Mouse (Mus musculus): ENCODE measurements around the gene Cyp2s1. TPM values are rescaled to one million over a fixed set of nuclear protein-coding genes. Genes with fewer than 3 reads are reported as not detected.

Gene Cyp2s1
- total and polyA plus RNA-seq, 3 experiments = not detected

GRCm38 (mm10) chr7:25843492-25843891 lies 26.8 kb upstream of the Cyp2s1 start:
- H3K79me2 ChIP-seq (ENCODE audit: control insufficient read depth, insufficient read depth, low read length, poor library complexity) = no peaks in the 10 kb centered on the region

GRCm38 (mm10) chr7:25840908-25841307 lies 24.2 kb upstream of the Cyp2s1 start:
- H3K27ac ChIP-seq (ENCODE audit: control insufficient read depth, low read depth, low read length) = no peak overlapping the region

More at GRCm38 (mm10) chr7:25843492-25843891, 26.8 kb upstream of the Cyp2s1 start:
- no peak overlapping the region for H3K9ac ChIP-seq (ENCODE audit: control insufficient read depth, low read depth, low read length, poor library complexity, severe bottlenecking)
- TF ChIP-seq TBP (IDR thresholded peaks at IDR 0.05; ENCODE audit: low read depth, low read length) (no peak), HCFC1 (IDR thresholded peaks at IDR 0.05; ENCODE audit: low read depth, low read length) (no peak), TAL1 (IDR thresholded peaks at IDR 0.05; ENCODE audit: low read length) (no peak), CHD2 (IDR thresholded peaks at IDR 0.05; ENCODE audit: low read length) (no peak), SIN3A (IDR thresholded peaks at IDR 0.05; ENCODE audit: low read length) (no peak), RCOR1 (IDR thresholded peaks at IDR 0.05; ENCODE audit: low read depth, low read length) (no peak), USF2 (IDR thresholded peaks at IDR 0.05; ENCODE audit: borderline replicate concordance in 1 of 2, insufficient read depth in 1 of 2, low read depth in 1 of 2, low read length in 2 of 2) (no peak), MXI1 (IDR thresholded peaks at IDR 0.05; ENCODE audit: low read depth, low read length) (no peak)
- no peak for DNase-seq (ENCODE audit: low read depth, low spot score)
- H3K9me3 ChIP-seq (replicated peaks; ENCODE audit: insufficient read depth, low read length) = no peaks in the 10 kb centered on the region
- no peaks in the 10 kb centered on the region for H3K27me3 ChIP-seq (ENCODE audit: control insufficient read depth in 1 of 2, insufficient read depth in 2 of 2, low read length in 2 of 2)
- H3K27ac ChIP-seq (ENCODE audit: control insufficient read depth, low read depth, low read length) = no peak overlapping the region
- H3K36me3 ChIP-seq (ENCODE audit: control insufficient read depth in 1 of 2, insufficient read depth in 2 of 2, low read length in 2 of 2) = no peaks in the 10 kb centered on the region
- no peak overlapping the region for H3K4me3 ChIP-seq (ENCODE audit: control insufficient read depth in 1 of 2, insufficient read depth in 1 of 2, low read depth in 2 of 2, low read length in 2 of 2)
- H3K4me1 ChIP-seq (ENCODE audit: control insufficient read depth in 1 of 2, insufficient read depth in 2 of 2, low read length in 2 of 2) = no peaks in the 10 kb centered on the region

GRCm38 (mm10) chr7:25835188-25835891 lies 18.6 kb upstream of the Cyp2s1 start:
- H3K4me1 ChIP-seq (ENCODE audit: control insufficient read depth in 1 of 2, insufficient read depth in 2 of 2, low read length in 2 of 2) = no peaks in the 10 kb centered on the region
- no peak for DNase-seq (ENCODE audit: low read depth, low spot score)
- TF ChIP-seq USF2 (IDR thresholded peaks at IDR 0.05; ENCODE audit: borderline replicate concordance in 1 of 2, insufficient read depth in 1 of 2, low read depth in 1 of 2, low read length in 2 of 2) (no peak), TCF12 (IDR thresholded peaks at IDR 0.05; ENCODE audit: low read depth, low read length) (no peak), BHLHE40 (IDR thresholded peaks at IDR 0.05; ENCODE audit: borderline replicate concordance, low read depth, low read length) (no peak), ZKSCAN1 (IDR thresholded peaks at IDR 0.05; ENCODE audit: low read depth, low read length) (no peak), E2F4 (IDR thresholded peaks at IDR 0.05; ENCODE audit: borderline replicate concordance, low read depth, low read length) (no peak), GABPA (IDR thresholded peaks at IDR 0.05; ENCODE audit: low read depth, low read length) (no peak), RCOR1 (IDR thresholded peaks at IDR 0.05; ENCODE audit: low read depth, low read length) (no peak), SMC3 (IDR thresholded peaks at IDR 0.05; ENCODE audit: low read depth, low read length) (no peak), HCFC1 (IDR thresholded peaks at IDR 0.05; ENCODE audit: low read depth, low read length) (no peak), MAFK (IDR thresholded peaks at IDR 0.05; ENCODE audit: borderline replicate concordance, low read depth, low read length) (no peak), MXI1 (IDR thresholded peaks at IDR 0.05; ENCODE audit: low read depth, low read length) (no peak), POLR2A (IDR thresholded peaks at IDR 0.05; ENCODE audit: control insufficient read depth in 1 of 2, insufficient read depth in 1 of 2, low read depth in 1 of 2, low read length in 2 of 2, poor library complexity in 1 of 2) (no peak), POLR2AphosphoS2 (IDR thresholded peaks at IDR 0.05; ENCODE audit: low read length) (no peak), ZNF384 (IDR thresholded peaks at IDR 0.05; ENCODE audit: low read depth, low read length) (no peak), NELFE (IDR thresholded peaks at IDR 0.05; ENCODE audit: low read depth, low read length) (no peak), ETS1 (IDR thresholded peaks at IDR 0.05; ENCODE audit: low read depth, low read length) (no peak), MYC (IDR thresholded peaks at IDR 0.05; ENCODE audit: low read depth, low read length) (no peak), CHD1 (IDR thresholded peaks at IDR 0.05; ENCODE audit: low read depth, low read length) (no peak)

More at GRCm38 (mm10) chr7:25840908-25841307, 24.2 kb upstream of the Cyp2s1 start:
- no peak for DNase-seq (ENCODE audit: low read depth, low spot score)
- H3K4me3 ChIP-seq (ENCODE audit: control insufficient read depth in 1 of 2, insufficient read depth in 1 of 2, low read depth in 2 of 2, low read length in 2 of 2) = no peak overlapping the region
- no peaks in the 10 kb centered on the region for H3K27me3 ChIP-seq (ENCODE audit: control insufficient read depth in 1 of 2, insufficient read depth in 2 of 2, low read length in 2 of 2)
- no peak overlapping the region for H3K9ac ChIP-seq (ENCODE audit: control insufficient read depth, low read depth, low read length, poor library complexity, severe bottlenecking)
- TF ChIP-seq ZNF384 (IDR thresholded peaks at IDR 0.05; ENCODE audit: low read depth, low read length) (no peak), POLR2AphosphoS2 (IDR thresholded peaks at IDR 0.05; ENCODE audit: low read length) (no peak), MAZ (IDR thresholded peaks at IDR 0.05; ENCODE audit: low read depth, low read length) (no peak), GABPA (IDR thresholded peaks at IDR 0.05; ENCODE audit: low read depth, low read length) (no peak), POLR2A (IDR thresholded peaks at IDR 0.05; ENCODE audit: control insufficient read depth in 1 of 2, insufficient read depth in 1 of 2, low read depth in 1 of 2, low read length in 2 of 2, poor library complexity in 1 of 2) (no peak), MYC (IDR thresholded peaks at IDR 0.05; ENCODE audit: low read depth, low read length) (no peak), TBP (IDR thresholded peaks at IDR 0.05; ENCODE audit: low read depth, low read length) (no peak), KAT2A (conservative IDR thresholded peaks at IDR 0.05; ENCODE audit: low read depth, low read length) (no peak), TAL1 (IDR thresholded peaks at IDR 0.05; ENCODE audit: low read length) (no peak)
- no peaks in the 10 kb centered on the region for H3K4me1 ChIP-seq (ENCODE audit: control insufficient read depth in 1 of 2, insufficient read depth in 2 of 2, low read length in 2 of 2)
- H3K79me2 ChIP-seq (ENCODE audit: control insufficient read depth, insufficient read depth, low read length, poor library complexity) = no peaks in the 10 kb centered on the region
- H3K36me3 ChIP-seq (ENCODE audit: control insufficient read depth in 1 of 2, insufficient read depth in 2 of 2, low read length in 2 of 2) = no peaks in the 10 kb centered on the region
- H3K9me3 ChIP-seq (replicated peaks; ENCODE audit: insufficient read depth, low read length) = no peaks in the 10 kb centered on the region

More at GRCm38 (mm10) chr7:25835188-25835891, 18.6 kb upstream of the Cyp2s1 start:
- Histone ChIP-seq H3K4me3 (ENCODE audit: control insufficient read depth in 1 of 2, insufficient read depth in 1 of 2, low read depth in 2 of 2, low read length in 2 of 2) (no peak overlapping the region), H3K9me3 (replicated peaks; ENCODE audit: insufficient read depth, low read length) (no peaks in the 10 kb centered on the region), H3K27me3 (ENCODE audit: control insufficient read depth in 1 of 2, insufficient read depth in 2 of 2, low read length in 2 of 2) (no peaks in the 10 kb centered on the region), H3K36me3 (ENCODE audit: control insufficient read depth in 1 of 2, insufficient read depth in 2 of 2, low read length in 2 of 2) (no peaks in the 10 kb centered on the region), H3K79me2 (ENCODE audit: control insufficient read depth, insufficient read depth, low read length, poor library complexity) (no peaks in the 10 kb centered on the region), H3K9ac (ENCODE audit: control insufficient read depth, low read depth, low read length, poor library complexity, severe bottlenecking) (no peak overlapping the region), H3K27ac (ENCODE audit: control insufficient read depth, low read depth, low read length) (no peak overlapping the region)
